Mouse (Mus musculus): Measurements from ENCODE around the gene Rtl10. TPM values are rescaled to one million over a fixed set of nuclear protein-coding genes. Genes with fewer than 3 reads are reported as not detected.
A peak's percentile ranks its signal among the peaks of the same experiment; 100 is the strongest.
"Not testable (repeated sequence)": the region's sequence is repeated elsewhere in the genome, so short reads cannot be mapped to it uniquely, and the experiment has no call there.

Rtl10 gene
- polyA plus RNA-seq, 1 experiment from 2014 or later, result 3.3 TPM

GRCm38 (mm10) chr16:18513508-18513907 is 14.8 kb downstream of the Rtl10 start:
- Histone ChIP-seq H3K27ac (ENCODE audit: low read length) (no peak overlapping the region), H3K9ac (ENCODE audit: low read depth, low read length) (no peak overlapping the region), H3K36me3 (ENCODE audit: control insufficient read depth, insufficient read depth, low read length) (no peaks in the 10 kb centered on the region), H3K9me3 (replicated peaks; ENCODE audit: control insufficient read depth, low read length, poor library complexity, severe bottlenecking) (no peaks in the 10 kb centered on the region), H3K4me2 (ENCODE audit: low read length) (no peak overlapping the region), H3K27me3 (ENCODE audit: control insufficient read depth, insufficient read depth, low read depth, low read length) (no peaks in the 10 kb centered on the region), H3K4me1 (ENCODE audit: control insufficient read depth, insufficient read depth, low read length) (no peaks in the 10 kb centered on the region), H3K4me3 (ENCODE audit: low read depth, low read length) (no peak overlapping the region)
- no peak for ATAC-seq
- 88% methylated on average over 6 of the region's 6 CpGs for WGBS

GRCm38 (mm10) chr16:18518091-18518490 is 19.4 kb downstream of the Rtl10 start:
- H3K4me3 ChIP-seq (ENCODE audit: low read depth, low read length), result no peak overlapping the region
- H3K4me1 ChIP-seq (ENCODE audit: control insufficient read depth, insufficient read depth, low read length), result no peaks in the 10 kb centered on the region
- H3K36me3 ChIP-seq (ENCODE audit: control insufficient read depth, insufficient read depth, low read length), result no peaks in the 10 kb centered on the region
- no peak overlapping the region for H3K27ac ChIP-seq (ENCODE audit: low read length)
- ATAC-seq, result no peak
- H3K4me2 ChIP-seq (ENCODE audit: low read length), result no peak overlapping the region
- H3K9ac ChIP-seq (ENCODE audit: low read depth, low read length), result no peak overlapping the region
- no peaks in the 10 kb centered on the region for H3K27me3 ChIP-seq (ENCODE audit: control insufficient read depth, insufficient read depth, low read depth, low read length)
- H3K9me3 ChIP-seq (replicated peaks; ENCODE audit: control insufficient read depth, low read length, poor library complexity, severe bottlenecking), result no peaks in the 10 kb centered on the region

- H3K4me3 ChIP-seq (ENCODE audit: low read depth, low read length), result no peak overlapping the region
- no peaks in the 10 kb centered on the region for H3K9me3 ChIP-seq (replicated peaks; ENCODE audit: control insufficient read depth, low read length, poor library complexity, severe bottlenecking)
- H3K9ac ChIP-seq (ENCODE audit: low read depth, low read length), result no peak overlapping the region
- no peaks in the 10 kb centered on the region for H3K27me3 ChIP-seq (ENCODE audit: control insufficient read depth, insufficient read depth, low read depth, low read length)
- no peaks in the 10 kb centered on the region for H3K36me3 ChIP-seq (ENCODE audit: control insufficient read depth, insufficient read depth, low read length)
- no peak overlapping the region for H3K4me2 ChIP-seq (ENCODE audit: low read length)
- no peak for ATAC-seq
- H3K4me1 ChIP-seq (ENCODE audit: control insufficient read depth, insufficient read depth, low read length), result no peaks in the 10 kb centered on the region
- H3K27ac ChIP-seq (ENCODE audit: low read length), result no peak overlapping the region
- WGBS, result 90% methylated on average over 8 of the region's 8 CpGs
These were observed 25.0 kb downstream of the Rtl10 start for GRCm38 (mm10) chr16:18523563-18524245.

- Histone ChIP-seq H3K9me3 (replicated peaks; ENCODE audit: control insufficient read depth, low read length, poor library complexity, severe bottlenecking) (no peaks in the 10 kb centered on the region), H3K27ac (ENCODE audit: low read length) (no peak overlapping the region), H3K36me3 (ENCODE audit: control insufficient read depth, insufficient read depth, low read length) (no peaks in the 10 kb centered on the region), H3K4me3 (ENCODE audit: low read depth, low read length) (no peak overlapping the region), H3K27me3 (ENCODE audit: control insufficient read depth, insufficient read depth, low read depth, low read length) (no peaks in the 10 kb centered on the region), H3K9ac (ENCODE audit: low read depth, low read length) (no peak overlapping the region), H3K4me1 (ENCODE audit: control insufficient read depth, insufficient read depth, low read length) (no peaks in the 10 kb centered on the region), H3K4me2 (ENCODE audit: low read length) (no peak overlapping the region)
- 74% methylated on average over 5 of the region's 5 CpGs for WGBS
- no peak for ATAC-seq
These were observed 30.0 kb downstream of the Rtl10 start for GRCm38 (mm10) chr16:18528656-18529055.

GRCm38 (mm10) chr16:18533061-18533460 is 34.4 kb downstream of the Rtl10 start:
- WGBS, result 94% methylated on average over 7 of the region's 7 CpGs
- not testable (repeated sequence) for H3K36me3 ChIP-seq (ENCODE audit: control insufficient read depth, insufficient read depth, low read length); H3K4me3 ChIP-seq (ENCODE audit: low read depth, low read length); H3K9ac ChIP-seq (ENCODE audit: low read depth, low read length); H3K9me3 ChIP-seq (replicated peaks; ENCODE audit: control insufficient read depth, low read length, poor library complexity, severe bottlenecking); H3K4me1 ChIP-seq (ENCODE audit: control insufficient read depth, insufficient read depth, low read length); H3K27ac ChIP-seq (ENCODE audit: low read length); H3K4me2 ChIP-seq (ENCODE audit: low read length); H3K27me3 ChIP-seq (ENCODE audit: control insufficient read depth, insufficient read depth, low read depth, low read length)
- ATAC-seq, result peak; percentile 98

GRCm38 (mm10) chr16:18537407-18537990 is 38.8 kb downstream of the Rtl10 start:
- H3K27me3 ChIP-seq (ENCODE audit: control insufficient read depth, insufficient read depth, low read depth, low read length), result no peaks in the 10 kb centered on the region
- H3K36me3 ChIP-seq (ENCODE audit: control insufficient read depth, insufficient read depth, low read length), result no peaks in the 10 kb centered on the region
- no peak overlapping the region for H3K4me2 ChIP-seq (ENCODE audit: low read length)
- ATAC-seq, result no peak
- H3K27ac ChIP-seq (ENCODE audit: low read length), result no peak overlapping the region
- no peaks in the 10 kb centered on the region for H3K9me3 ChIP-seq (replicated peaks; ENCODE audit: control insufficient read depth, low read length, poor library complexity, severe bottlenecking)
- WGBS, result 90% methylated on average over 3 of the region's 3 CpGs
- H3K9ac ChIP-seq (ENCODE audit: low read depth, low read length), result no peak overlapping the region
- no peak overlapping the region for H3K4me3 ChIP-seq (ENCODE audit: low read depth, low read length)
- H3K4me1 ChIP-seq (ENCODE audit: control insufficient read depth, insufficient read depth, low read length), result no peaks in the 10 kb centered on the region

GRCm38 (mm10) chr16:18539281-18539680 is 40.6 kb downstream of the Rtl10 start:
- Histone ChIP-seq H3K4me1 (ENCODE audit: control insufficient read depth, insufficient read depth, low read length) (no peaks in the 10 kb centered on the region), H3K4me2 (ENCODE audit: low read length) (no peak overlapping the region), H3K27ac (ENCODE audit: low read length) (no peak overlapping the region), H3K36me3 (ENCODE audit: control insufficient read depth, insufficient read depth, low read length) (no peaks in the 10 kb centered on the region), H3K4me3 (ENCODE audit: low read depth, low read length) (no peak overlapping the region), H3K27me3 (ENCODE audit: control insufficient read depth, insufficient read depth, low read depth, low read length) (no peaks in the 10 kb centered on the region), H3K9ac (ENCODE audit: low read depth, low read length) (no peak overlapping the region), H3K9me3 (replicated peaks; ENCODE audit: control insufficient read depth, low read length, poor library complexity, severe bottlenecking) (no peaks in the 10 kb centered on the region)
- no peak for ATAC-seq
- 80% methylated on average over 6 of the region's 6 CpGs for WGBS

GRCm38 (mm10) chr16:18543151-18543829 is 44.6 kb downstream of the Rtl10 start:
- ATAC-seq, result no peak
- Histone ChIP-seq H3K4me2 (ENCODE audit: low read length) (no peak overlapping the region), H3K27ac (ENCODE audit: low read length) (no peak overlapping the region), H3K9me3 (replicated peaks; ENCODE audit: control insufficient read depth, low read length, poor library complexity, severe bottlenecking) (no peaks in the 10 kb centered on the region), H3K36me3 (ENCODE audit: control insufficient read depth, insufficient read depth, low read length) (no peaks in the 10 kb centered on the region), H3K27me3 (ENCODE audit: control insufficient read depth, insufficient read depth, low read depth, low read length) (no peaks in the 10 kb centered on the region), H3K9ac (ENCODE audit: low read depth, low read length) (no peak overlapping the region), H3K4me3 (ENCODE audit: low read depth, low read length) (no peak overlapping the region), H3K4me1 (ENCODE audit: control insufficient read depth, insufficient read depth, low read length) (no peaks in the 10 kb centered on the region; the same call in 1 of the 2 replicates)
- WGBS, result 38% methylated on average over 8 of the region's 8 CpGs

GRCm38 (mm10) chr16:18547891-18548290 is 49.2 kb downstream of the Rtl10 start:
- H3K27ac ChIP-seq (ENCODE audit: low read length), result 0 out of 2 replicates have a peak overlapping the region, but pooled peaks have one; percentile 17
- no peaks in the 10 kb centered on the region for H3K36me3 ChIP-seq (ENCODE audit: control insufficient read depth, insufficient read depth, low read length)
- no peak for ATAC-seq
- WGBS, result 64% methylated on average over 5 of the region's 5 CpGs
- no peaks in the 10 kb centered on the region for H3K9me3 ChIP-seq (replicated peaks; ENCODE audit: control insufficient read depth, low read length, poor library complexity, severe bottlenecking)
- no peaks in the 10 kb centered on the region; the same call in 1 of the 2 replicates for H3K4me1 ChIP-seq (ENCODE audit: control insufficient read depth, insufficient read depth, low read length)
- H3K9ac ChIP-seq (ENCODE audit: low read depth, low read length), result no peak overlapping the region
- H3K27me3 ChIP-seq (ENCODE audit: control insufficient read depth, insufficient read depth, low read depth, low read length), result no peaks in the 10 kb centered on the region
- H3K4me2 ChIP-seq (ENCODE audit: low read length), result no peak overlapping the region
- H3K4me3 ChIP-seq (ENCODE audit: low read depth, low read length), result no peak overlapping the region
